Mouse (Mus musculus): Measurements from ENCODE around the gene Sec24a.

DNA sequence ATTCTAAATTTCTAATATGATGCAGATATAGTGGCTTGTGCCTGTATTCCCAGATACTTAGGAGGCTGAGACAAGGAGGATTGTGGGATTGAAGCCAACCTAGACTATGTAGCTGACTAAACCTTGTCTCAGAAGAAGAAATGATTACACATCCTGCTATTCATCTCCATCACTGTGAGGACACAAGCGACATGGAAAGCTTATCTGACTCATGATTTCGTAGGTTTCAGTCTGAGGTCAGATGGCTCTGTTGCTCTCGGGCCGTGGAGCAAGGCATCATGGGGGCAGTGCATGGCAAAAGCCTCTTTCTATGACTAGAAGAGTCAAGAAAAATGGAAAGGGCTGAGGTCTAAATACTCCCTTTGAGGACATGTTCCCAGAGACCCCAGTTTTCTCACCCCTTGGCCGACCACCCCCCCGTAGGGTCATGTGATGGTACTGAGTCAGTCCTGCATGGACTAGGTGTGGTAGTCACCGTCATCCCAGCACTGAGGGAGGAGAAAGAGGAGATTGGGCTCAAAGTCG lies 48.6 kb upstream of the Sec24a start:
- no peak for TF ChIP-seq CTCF (IDR thresholded peaks at IDR 0.05; ENCODE audit: borderline replicate concordance, control insufficient read depth, extremely low read depth, insufficient read depth, low read length, poor library complexity)
- TF ChIP-seq POLR2A (IDR thresholded peaks at IDR 0.05; ENCODE audit: control insufficient read depth, extremely low read depth, insufficient read depth, low read length, poor library complexity), result no peak

All from thymus, adult 2 months (tissue).